Mouse (Mus musculus) adrenal gland, adult 2 months (tissue): ENCODE data around the gene Ano2. TPM values are rescaled to one million over a fixed set of nuclear protein-coding genes. Genes with fewer than 3 reads are reported as not detected.

Experiments used
- DNase-seq: peaks from one replicate; pipeline ENCODE4 v3.0.0; 2021
- long read RNA-seq: library from polyadenylated mRNA; stranded (forward); transcript quantifications from one replicate; pipeline ENCODE4 v2.0.0, GENCODE M21; 2021
- polyA plus RNA-seq: library from polyadenylated mRNA; depleted of rRNA; stranded (reverse); fragments of >200 nt; gene quantifications from 2 replicates; pipeline ENCODE4 v1.2.3, GENCODE M21; 2012; rRNA removed
- total RNA-seq, 2 experiments: library from RNA; stranded (reverse); gene quantifications; 2 replicates each; pipeline ENCODE4 v1.2.3; 2021

Ano2 gene
- under 1 TPM; 0.09 to 0.10 TPM for total RNA-seq
- 0.03 TPM in 1 of 2 replicates, not detected in the other for polyA plus RNA-seq
- long read RNA-seq = 0 reads

DNA sequence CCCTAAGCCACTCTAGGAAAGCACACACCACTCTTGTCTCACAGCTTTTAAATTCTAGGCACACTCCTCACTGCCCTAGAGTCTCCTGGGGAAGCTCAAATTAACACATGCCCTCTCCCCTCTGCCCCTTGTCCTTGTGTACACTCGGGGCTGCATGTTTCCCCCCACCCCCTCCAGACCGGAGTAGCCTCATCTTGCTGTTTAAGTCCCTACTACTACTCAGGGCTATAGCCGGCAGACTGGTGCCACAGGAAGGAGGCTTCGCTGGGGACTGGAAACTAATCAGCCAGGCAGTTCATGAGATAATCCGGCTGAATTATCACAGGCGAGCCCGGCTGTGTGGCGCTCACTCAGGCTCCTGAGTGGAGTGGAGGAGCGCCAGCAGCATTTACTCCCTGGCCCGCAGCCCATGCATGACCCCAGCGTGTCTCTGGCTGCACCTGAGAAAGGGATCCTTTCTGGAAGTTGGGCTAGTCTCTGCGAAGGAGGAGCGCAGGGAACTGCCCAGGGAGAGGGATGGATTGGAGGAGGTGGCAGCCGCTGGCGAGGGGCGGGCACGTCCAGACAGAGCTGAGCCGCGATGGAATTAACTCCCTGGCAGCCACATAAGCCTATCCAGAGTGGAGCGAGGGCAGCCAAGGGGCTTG, at the start of gene Ano2:
TSS of gene Ano2 (plus strand) at position 363 of the 647 bp plus-strand sequence.
- peak; percentile 19 for DNase-seq

DNA sequence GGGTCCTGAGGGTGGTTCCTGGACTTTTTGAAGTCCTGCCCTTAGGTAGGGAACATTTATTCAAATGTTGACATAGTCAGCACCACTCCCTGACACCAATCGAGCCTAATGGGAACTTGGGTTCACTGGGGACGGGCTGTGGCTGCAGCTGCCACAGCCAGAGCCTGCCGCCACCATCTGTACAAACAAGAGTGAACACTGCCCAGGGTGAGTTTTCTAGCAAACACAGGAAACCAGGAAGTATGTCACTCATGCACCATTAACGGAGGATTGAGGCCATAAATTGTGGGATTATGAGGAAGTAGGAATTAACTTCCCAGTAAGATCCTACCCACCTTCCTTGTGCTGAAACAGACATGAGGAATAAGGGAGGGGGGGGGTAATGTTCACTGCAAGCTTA, 49.7 kb upstream of the Ano2 start:
- no peak for DNase-seq

DNA sequence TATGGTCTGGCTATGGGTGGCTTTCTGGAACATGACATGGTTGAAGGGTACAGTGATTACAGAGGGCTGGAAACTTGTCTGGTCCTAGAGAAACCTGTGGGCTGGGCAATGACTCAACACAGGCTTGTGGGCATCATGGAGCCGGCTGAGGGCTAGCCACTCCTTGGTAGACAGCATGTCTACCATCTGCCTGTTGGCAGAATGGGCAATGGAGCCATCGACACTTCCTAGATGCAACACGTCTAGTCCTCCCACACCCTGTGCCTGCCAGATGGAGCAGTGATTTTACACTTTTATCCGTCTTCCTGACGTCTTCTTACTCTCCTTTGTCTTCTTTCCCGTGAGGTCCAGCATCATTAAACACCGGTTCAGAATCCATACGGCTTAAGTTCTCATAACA, 49.1 kb upstream of the Ano2 start:
- no peak for DNase-seq

DNA sequence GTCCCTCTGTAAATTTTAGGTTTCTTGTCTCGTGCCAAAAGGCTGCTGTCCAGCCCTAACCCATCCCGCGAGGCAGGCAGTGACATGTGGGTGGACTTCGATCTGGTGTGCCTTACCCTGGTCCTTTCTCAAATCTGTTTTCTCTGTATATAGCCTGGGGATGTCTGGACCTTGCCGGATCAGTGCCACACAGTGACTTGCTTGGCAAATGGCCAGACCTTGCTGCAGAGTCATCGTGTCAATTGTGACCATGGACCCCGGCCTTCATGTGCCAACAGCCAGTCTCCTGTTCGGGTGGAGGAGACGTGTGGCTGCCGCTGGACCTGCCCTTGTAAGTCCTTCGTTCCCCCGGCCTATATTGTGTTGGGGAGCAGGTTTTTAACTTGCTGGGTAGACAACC, 41.3 kb upstream of the Ano2 start:
- peak; percentile 87 for DNase-seq

DNA sequence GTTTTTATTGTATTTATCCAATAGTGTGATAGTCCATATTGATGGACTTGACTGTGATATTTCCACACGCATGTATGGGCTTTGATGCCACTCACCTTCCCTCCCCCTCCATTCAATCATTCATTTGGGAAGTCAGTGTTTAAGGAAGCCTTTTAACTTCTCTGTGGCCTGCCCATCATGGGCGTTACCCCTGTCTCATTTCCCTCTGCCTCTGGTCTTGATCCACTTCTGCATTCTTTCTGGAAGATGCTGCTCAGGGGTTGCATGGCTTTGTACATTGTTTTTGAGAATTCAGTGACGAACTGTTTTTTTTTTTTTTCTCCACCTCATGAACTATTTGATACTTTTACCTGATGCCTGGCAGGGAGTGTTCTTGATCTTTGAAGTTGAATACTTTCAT, 38.9 kb upstream of the Ano2 start:
- no peak for DNase-seq

DNA sequence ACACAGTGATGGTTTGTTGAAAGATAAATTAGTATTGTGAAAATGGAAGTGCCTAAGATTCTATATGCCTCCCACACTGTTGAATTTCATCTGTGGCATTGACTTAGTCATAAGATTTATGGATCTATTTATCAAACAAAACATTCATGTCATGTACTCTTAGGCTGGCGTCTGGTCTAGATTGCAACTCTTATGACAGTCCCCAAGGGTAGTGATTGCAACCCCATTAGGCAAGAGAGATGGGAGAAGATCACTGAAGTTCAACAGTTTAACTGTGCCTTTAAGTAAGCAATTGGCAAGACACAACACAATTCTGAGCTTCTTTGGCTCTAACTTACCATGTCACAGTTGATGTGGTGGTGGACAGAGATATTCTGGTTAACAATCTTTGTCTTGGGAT, 36.8 kb upstream of the Ano2 start:
- DNase-seq = peak; percentile 42

DNA sequence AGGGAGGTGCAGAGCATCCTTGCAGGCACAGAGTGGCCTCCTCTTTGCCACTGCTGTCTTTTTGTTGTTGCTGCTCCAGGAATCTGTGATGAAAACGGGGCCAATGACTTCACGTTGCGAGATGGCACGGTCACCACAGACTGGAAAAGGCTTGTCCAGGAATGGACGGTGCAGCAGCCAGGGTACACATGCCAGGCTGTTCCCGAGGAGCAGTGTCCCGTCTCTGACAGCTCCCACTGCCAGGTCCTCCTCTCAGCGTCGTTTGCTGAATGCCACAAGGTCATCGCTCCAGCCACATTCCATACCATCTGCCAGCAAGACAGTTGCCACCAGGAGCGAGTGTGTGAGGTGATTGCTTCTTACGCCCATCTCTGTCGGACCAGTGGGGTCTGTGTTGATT, 33.3 kb upstream of the Ano2 start:
- DNase-seq = no peak

DNA sequence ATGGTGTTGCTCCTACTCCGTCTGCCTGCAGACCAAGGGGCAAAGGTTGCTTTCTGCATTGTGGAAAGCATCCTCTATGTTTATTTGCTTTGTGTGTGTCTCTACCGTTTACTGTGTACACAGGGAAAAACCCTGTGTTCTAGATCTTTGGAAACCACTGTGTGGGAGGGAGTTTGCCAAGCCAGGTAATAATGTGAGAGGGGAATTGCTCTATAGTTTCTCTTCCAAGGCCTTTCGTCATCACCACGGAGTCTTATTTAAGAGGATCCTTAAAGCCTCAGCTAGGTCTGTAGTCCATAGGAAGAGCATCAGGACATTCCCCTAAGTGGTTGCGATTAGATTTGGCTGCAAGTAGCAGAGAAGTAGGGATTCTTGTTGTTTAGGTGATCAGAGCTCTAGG, 32.3 kb upstream of the Ano2 start:
- DNase-seq = no peak

DNA sequence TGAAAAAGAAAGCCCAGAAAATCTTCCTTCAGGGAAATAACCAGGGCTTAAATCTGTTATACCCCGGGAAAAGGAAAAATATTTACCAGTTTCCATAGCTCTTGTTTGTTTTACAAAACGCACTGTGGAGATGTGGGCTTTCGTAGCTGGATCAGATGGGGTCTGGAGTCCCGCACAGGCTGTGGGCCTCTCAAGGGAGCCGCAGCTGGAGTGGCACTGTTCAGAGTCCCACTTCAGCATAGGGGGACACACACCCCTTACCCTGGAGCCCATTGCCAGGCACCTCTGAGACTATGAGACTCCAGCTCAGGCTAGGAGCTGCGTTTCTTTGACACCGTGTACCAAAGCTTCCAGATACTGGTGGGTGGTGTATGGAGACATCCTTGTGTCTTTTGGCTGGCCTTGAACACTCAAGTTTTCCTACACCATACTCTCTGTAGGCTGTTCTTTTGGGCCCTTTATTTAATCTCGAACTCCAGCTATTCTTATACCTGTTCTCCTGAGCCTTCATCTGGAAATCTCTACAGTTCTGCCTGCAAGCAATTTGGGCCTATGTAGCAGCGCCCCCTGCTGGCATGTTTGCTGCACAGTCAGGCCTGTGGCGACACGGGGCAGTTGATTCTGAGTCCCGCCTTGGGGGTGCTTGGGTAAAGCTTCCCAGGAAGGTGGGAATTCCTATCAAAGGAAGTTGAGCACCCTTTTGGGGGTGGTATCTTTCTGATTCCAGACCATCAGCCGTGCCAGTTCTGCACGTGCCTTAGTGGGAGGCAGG, 28.9 kb upstream of the Ano2 start:
- peak; percentile 70 for DNase-seq

DNA sequence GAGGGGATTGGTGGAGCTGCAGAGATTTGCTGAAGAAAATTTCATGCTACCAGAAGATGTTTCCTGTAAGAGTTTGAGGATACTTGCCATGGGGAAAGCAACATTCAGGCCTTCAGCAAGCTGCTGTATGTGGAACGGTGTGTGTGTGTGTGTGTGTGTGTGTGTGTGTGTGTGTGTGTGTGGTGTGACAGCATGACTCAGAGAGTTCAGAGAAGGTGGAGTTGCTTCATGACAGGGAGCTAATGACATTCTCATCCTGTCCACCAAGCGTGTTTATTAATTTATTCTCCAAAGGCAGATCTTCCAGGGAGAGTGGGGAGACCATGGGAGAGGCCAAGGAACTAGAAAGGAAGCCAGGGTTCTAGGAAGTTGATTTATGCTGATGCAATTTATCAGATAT, 26.3 kb upstream of the Ano2 start:
- peak; percentile 33 for DNase-seq

DNA sequence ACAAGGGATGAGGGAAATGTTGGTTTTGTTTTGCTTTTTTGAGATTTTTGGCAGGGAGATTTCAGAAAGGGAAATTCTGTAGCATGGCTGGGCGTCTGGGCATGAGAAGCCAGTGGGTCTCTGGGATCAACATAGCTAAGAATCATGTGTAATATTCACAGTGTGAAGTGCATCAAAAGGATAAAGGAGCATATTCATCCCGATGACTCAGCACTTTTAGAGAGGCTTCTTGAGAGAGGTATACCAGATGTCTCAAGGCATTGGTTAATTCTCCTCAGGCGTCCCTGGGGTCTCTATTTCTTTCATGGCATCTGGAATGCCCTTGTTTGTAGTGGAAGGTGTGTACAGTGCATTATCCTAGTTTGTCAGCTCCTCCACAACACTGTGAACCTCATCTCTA, 18.4 kb upstream of the Ano2 start:
- no peak for DNase-seq

DNA sequence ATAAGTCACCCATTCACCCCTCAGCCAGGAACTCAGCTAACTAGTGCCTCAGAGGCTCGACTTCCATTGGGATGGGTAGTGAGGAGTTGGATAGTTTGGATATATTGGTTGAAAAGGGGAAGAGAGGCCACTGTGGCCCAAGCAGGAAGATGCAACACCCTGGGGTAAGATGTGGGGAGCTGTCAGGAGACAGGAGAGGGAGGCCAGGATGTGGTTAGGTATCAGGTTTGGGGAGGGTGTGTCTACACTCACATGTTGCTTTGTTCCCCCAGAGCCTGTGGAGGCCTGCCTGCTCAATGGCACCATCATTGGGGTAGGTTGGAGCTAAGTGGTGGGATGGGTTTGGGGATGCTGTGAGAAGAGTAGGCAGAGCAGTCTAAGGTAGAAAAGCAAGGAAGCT, 11.7 kb upstream of the Ano2 start:
- DNase-seq = no peak

DNA sequence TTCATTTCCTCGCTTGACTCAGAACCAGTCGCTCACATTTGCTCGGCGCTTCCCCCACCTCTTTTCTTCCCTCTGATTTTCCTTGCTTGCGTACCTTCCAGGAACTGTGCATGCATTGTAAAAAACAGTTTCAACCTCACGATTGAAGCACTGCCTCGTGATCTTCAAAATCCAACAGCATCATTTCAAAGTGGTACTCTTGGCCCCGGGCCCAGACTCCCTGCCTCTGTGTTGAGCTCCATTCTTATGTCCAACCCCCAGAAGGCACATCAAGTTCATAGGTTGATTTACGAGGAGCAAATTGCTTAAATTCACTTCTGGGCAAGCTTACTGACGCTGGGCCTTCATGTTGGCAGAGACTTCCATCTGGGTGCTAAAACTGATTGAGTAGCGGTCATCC, 9.6 kb upstream of the Ano2 start:
- DNase-seq = no peak

DNA sequence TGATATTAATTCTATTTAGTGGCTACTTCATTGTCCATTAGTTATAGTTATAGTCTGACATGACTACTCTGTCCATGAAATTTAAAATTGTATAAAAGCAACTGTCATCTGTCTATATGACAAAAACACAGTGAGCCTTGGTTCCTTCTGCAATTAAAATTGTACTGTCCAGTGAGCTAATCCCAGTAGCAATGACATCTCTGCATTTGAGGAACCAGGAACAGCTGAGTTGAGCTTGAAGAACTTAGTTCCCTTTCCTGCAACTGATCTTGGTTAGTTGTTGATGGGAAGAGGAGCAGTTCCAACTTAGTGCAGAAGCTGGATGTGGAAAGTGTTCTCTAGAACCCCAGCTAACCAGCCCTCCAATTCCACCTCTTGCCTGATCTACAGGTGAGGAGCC, 4.8 kb upstream of the Ano2 start:
- DNase-seq = no peak

DNA sequence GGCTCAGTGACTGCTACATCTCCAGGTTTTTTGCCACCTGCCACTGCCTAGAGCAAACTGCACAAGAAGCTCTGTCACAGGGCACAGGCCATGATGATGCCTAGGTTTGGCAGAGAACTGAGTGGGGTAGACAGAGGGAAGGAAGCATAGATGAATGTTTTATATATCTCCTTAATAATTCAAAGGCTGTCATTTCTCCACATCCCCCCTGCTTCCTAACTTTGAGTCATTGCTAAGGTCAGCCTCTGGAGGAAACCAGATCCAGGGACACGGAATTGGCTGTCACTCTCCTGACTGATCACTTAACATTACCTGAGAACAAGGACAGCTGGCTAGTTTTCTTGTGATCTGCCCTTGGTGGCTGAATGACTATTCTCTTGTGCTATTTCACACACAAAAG, 2.2 kb upstream of the Ano2 start:
- DNase-seq = peak; percentile 60

DNA sequence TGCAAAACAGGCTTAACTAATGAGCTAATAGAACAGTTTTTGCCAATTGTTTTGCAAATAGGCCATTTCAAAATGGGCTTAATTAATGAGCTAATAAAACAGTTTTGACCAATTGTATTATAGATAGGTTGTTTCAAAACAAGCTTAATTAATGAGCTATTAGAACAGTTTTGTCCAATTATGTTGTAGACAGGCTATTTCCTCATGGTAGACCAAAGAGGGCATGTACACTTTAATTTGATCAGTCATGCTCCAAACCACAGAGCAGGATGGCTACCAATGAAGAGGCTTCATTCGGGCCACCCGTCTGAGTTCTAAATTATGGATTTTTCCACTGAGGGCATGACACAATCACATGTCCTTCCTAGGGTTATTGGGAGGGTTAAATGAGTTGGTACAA, 10.9 kb downstream of the Ano2 start:
- no peak for DNase-seq

DNA sequence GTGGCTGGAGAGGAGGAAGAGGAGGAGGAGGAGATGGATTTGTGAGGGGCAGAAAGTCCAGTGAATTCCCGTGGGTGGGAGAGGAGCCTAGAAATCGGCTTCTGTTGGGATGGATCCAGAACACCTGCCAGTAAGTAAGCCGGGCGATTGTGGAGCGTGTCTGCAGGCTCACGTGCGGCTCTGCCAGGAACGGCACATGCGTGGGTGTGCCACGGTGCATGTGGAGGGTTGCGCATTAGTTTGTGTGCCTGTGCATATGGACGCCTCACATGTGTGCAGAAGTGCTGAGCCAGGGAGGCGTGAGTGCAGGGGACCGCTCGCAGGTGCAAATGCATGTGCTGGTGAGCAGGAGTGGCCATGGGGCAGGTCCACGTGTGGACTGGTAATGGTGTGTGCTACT, 21.0 kb downstream of the Ano2 start:
- no peak for DNase-seq

DNA sequence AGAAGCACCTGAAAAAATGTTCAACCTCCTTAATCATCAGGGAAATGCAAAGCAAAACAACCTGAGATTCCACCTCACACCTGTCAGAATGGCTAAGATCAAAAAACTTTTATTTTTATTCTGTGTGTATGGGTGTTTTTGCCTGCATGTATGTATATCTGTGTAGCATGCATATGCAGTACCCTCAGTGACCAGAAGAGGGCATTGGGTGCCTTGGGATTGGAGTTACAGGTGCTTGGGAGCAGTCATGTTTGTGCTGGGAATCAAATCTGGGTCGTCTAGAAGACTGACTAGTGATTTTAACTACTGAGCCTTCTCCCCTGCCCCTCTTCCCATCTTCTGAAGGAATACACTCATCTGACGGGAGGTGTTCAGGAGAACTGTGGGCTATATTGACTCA, 36.2 kb downstream of the Ano2 start:
- DNase-seq = no peak

DNA sequence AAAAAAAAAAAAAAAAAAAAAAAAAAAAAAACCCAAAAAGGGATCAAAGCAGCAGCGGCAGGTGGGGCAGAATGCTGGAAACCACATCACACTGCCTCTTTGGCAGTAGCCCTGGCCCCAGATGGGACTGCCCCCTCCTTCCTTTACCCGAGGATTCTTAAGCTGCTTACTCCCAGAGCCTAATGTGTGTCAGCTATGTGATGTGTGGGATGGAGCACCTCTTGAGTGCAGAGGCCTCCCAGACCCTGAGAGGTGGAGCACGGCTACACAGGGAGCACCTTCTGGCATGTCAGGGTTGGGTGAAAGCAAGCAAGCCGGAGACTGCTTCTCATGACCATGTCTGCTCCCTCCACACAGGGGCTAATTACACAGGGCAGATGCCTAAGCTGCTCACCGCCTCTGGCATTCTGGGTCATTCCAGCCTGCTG, 37.3 kb downstream of the Ano2 start:
- no peak for DNase-seq

DNA sequence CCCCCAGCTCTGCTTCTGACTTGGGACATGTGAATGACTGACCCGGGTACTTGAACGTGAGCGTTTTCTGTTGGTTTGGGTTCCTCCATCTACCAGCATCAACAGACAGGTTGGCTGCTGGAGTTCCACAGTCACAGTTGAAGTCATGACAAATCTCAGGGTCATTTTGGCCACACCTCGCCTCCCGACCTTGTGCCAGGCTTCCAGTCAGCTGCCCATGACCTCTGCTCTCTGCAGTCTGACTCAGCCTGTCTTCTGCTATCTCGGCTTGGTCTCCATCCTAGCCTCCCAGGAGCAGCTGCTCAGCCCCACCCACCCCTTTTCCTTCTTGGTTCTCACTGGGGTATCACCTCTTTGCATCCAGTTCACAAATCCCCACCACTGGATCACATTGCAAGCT, 39.3 kb downstream of the Ano2 start:
- peak; percentile 84 for DNase-seq

DNA sequence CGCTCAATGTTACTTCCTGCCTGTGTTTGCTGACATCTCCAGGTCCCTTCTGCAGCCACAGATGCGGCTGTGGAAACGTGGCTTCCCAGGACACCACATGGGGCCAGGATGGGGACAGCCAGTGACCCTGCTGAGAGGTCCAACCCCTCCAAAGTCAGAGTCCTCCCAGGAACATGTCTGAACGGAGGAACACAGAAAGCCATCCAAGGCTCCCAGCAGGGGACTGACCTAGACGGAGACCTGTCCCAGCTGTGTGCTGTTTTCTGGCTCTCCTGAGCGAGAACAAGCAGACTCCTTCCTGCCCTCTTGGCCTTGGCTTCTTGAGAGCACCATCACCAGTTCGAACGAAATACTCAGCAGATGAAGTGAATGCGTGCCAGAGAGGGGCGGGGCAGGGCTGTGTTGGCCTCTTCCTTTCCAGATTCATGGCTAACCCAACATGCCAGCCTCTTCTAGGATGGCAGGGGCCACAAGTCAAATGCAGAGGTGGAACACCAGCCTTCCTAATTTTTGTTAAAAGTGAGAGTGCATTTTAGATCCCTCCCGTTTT, 39.8 kb downstream of the Ano2 start:
- DNase-seq = no peak

DNA sequence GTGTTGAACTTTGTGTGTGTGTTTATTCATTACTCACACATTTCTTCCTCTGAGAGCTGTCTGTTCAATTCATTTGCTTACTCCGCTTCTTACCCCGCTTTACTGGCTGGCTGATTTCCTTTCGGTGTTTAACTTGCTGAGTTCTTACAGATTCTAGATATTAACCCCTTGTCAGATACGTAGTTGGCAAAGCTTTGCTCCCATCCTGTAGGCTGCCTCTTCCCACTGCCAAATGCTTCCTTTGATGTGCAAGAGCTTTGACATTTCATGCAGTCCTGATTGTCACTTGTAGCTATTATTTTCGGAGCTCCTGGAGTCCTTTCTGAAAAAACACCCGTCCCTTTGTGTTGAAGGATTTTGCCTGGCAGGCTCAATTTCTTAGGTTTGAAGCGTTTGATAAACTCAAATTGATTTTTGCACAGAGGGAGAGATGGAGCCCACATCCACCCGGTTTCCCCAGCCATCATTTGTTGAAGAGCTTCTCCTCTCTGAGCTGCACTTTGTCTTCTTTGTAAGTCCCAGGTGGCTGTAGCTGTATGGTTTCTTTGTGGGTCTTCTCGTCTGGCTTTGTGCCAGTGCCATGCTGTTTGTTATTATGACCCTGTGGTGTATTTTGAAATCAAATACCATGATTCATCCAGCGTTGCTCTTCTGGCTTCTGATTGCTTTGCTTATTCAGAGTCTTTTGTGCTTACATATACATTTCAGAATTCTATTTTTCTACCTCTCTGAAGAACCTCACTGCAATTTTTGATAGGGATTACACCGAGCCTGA, 47.5 kb downstream of the Ano2 start:
- DNase-seq = peak; percentile 27
